Mouse (Mus musculus) embryonic facial prominence, embryonic 12.5 days (tissue): ENCODE measurements around the gene Sec24d. TPM values are rescaled to one million over a fixed set of nuclear protein-coding genes. Genes with fewer than 3 reads are reported as not detected.
"Not testable (repeated sequence)": the region's sequence is repeated elsewhere in the genome, so short reads cannot be mapped to it uniquely, and the experiment has no call there.

Source experiments
- ATAC-seq: fragments of 200-750 bp; cut with Nextera tagmentation; 2 replicates; pipeline ENCODE4 v1.8.0; 2017; ENCODE audit not compliant: insufficient number of reproducible peaks, insufficient read depth, low FRiP score, low TSS enrichment
- H3K27ac ChIP-seq: fragments of 300-500 bp; sonication (generic); 2 replicates; pipeline ENCODE4 v1.5.1; 2016; ENCODE audit warnings: mild to moderate bottlenecking
- H3K27me3 ChIP-seq: fragments of 300-500 bp; sonication (generic); 2 replicates; pipeline ENCODE4 v1.6.1; 2016; ENCODE audit warnings: mild to moderate bottlenecking, moderate library complexity
- H3K36me3 ChIP-seq: fragments of 300-500 bp; sonication (generic); 2 replicates; pipeline ENCODE4 v1.6.1; 2016; ENCODE audit warnings: mild to moderate bottlenecking
- H3K4me1 ChIP-seq: fragments of 300-500 bp; sonication (generic); 2 replicates; pipeline ENCODE4 v1.6.1; 2016
- H3K4me2 ChIP-seq: fragments of 300-500 bp; sonication (generic); replicated peaks from 2 replicates; pipeline ENCODE4 v1.6.1; 2016; ENCODE audit warnings: mild to moderate bottlenecking, moderate library complexity
- H3K4me3 ChIP-seq: fragments of 300-500 bp; sonication (generic); 2 replicates; pipeline ENCODE4 v1.5.1; 2016; ENCODE audit warnings: mild to moderate bottlenecking
- H3K9ac ChIP-seq: fragments of 300-500 bp; sonication (generic); 2 replicates; pipeline ENCODE4 v1.6.1; 2016; ENCODE audit warnings: mild to moderate bottlenecking, moderate library complexity
- H3K9me3 ChIP-seq: fragments of 300-500 bp; sonication (generic); 2 replicates; pipeline ENCODE4 v1.6.1; 2016; ENCODE audit warnings: mild to moderate bottlenecking, moderate library complexity
- WGBS: fragments of 180-500 bp; shearing (Covaris S2); methylation state at CpG from one replicate; pipeline ENCODE4 v1.1.7; 2016; 5-methylcytosine and 5-hydroxymethylcytosine counted together
- polyA plus RNA-seq: library from polyadenylated mRNA; unstranded; fragments of >200 nt; fragmentation: Nextera tagmentation; extraction: Ambion mirVana; gene quantifications from 2 replicates; pipeline ENCODE4 v1.2.1, GENCODE M21; 2016

Gene Sec24d
- polyA plus RNA-seq, 1 experiment from 2014 or later = 62.6 TPM

DNA sequence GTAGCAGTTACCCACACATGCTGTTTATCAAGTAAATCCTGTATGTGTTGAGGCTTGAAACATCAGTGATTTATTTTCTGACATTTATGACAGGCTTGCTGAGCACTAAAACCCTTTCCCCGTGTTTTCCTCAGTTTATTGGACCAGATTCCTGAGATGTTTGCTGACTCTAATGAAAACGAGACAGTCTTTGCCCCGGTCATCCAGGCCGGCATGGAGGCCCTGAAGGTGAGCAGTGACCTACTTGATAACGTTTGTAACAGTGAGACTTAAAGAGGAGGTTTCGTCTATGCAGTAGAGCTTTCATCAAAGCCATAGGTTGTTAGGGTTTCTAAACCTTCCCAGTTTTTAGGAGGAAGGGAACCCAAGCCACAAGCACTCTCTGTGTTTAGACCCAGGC lies 76.4 kb downstream of the Sec24d start:
- 74% methylated on average over 6 of the region's 6 CpGs for WGBS
- H3K9me3 ChIP-seq = no peaks in the 10 kb centered on the region

DNA sequence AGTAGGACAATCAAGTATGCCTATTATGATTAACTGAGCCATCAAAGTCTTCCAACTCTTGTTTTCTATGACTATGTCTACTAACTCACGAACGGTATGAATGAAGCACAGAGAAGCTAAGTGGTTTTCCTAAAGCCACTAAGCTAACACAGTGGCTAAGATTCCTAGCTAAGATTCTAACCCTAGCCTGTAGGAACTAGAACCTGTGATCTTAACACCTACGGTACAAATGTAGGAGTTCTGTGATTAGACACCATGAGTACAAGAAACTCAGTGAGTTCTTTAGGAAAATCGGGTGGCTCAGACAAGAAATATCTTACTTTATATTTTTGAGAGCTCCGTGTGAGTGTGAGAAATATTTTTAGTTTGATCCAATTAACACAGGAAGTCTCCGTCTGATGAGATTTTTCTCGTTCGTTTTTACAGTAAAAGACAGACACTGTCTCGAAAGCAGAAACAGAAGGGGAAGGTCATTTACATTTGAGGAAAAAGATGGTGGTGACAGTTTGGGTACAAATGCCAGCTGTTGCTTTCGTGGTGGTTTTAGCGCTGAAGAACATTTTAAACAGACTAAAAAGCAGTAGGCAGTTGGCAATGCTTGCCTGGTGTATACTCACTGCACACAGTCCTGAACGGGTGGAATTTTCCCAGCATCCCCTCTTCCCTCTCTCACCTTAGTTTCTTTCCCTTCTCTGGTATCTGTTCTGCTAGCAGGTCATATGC lies 81.0 kb downstream of the Sec24d start:
- no peak overlapping the region for H3K27ac ChIP-seq
- no peaks in the 10 kb centered on the region for H3K27me3 ChIP-seq
- no peaks in the 10 kb centered on the region for H3K4me1 ChIP-seq
- no peak overlapping the region for H3K4me2 ChIP-seq
- H3K9me3 ChIP-seq = no peaks in the 10 kb centered on the region
- no peak overlapping the region for H3K9ac ChIP-seq
- peaks cover 24% of the 10 kb centered on the region for H3K36me3 ChIP-seq
- no peak overlapping the region for H3K4me3 ChIP-seq
- WGBS = 84% methylated on average over 12 of the region's 12 CpGs
- ATAC-seq = no peak

More for the DNA sequence above, 76.4 kb downstream of the Sec24d start:
- no peak for ATAC-seq
- Histone ChIP-seq H3K4me1 (no peaks in the 10 kb centered on the region), H3K27me3 (no peaks in the 10 kb centered on the region), H3K4me3 (no peak overlapping the region), H3K36me3 (peaks cover 22% of the 10 kb centered on the region), H3K4me2 (no peak overlapping the region), H3K27ac (no peak overlapping the region), H3K9ac (no peak overlapping the region)

DNA sequence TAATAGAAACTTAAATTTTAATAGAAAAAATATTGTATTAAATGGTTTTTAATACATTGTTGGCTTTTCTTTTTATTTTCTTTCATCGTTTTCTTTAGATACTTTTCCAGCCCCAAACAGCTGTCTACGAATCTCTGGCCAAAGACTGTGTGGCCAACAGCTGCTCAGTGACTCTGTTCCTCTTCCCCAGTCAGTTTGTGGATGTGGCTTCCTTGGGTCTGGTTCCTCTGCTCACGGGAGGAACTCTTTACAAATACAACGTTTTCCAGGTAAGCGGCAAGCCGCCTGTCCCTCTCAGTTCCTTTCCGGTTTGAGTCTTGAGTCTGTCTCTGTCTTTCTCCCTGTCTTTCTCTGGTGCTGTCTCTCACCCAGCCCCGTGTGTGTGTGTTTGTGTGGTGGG lies 83.3 kb downstream of the Sec24d start:
- Histone ChIP-seq H3K36me3 (peaks cover 34% of the 10 kb centered on the region), H3K27ac (no peak overlapping the region), H3K27me3 (no peaks in the 10 kb centered on the region), H3K4me2 (no peak overlapping the region), H3K4me1 (no peaks in the 10 kb centered on the region), H3K9me3 (no peaks in the 10 kb centered on the region), H3K9ac (no peak overlapping the region), H3K4me3 (no peak overlapping the region)
- no peak for ATAC-seq
- 82% methylated on average over 8 of the region's 8 CpGs for WGBS

DNA sequence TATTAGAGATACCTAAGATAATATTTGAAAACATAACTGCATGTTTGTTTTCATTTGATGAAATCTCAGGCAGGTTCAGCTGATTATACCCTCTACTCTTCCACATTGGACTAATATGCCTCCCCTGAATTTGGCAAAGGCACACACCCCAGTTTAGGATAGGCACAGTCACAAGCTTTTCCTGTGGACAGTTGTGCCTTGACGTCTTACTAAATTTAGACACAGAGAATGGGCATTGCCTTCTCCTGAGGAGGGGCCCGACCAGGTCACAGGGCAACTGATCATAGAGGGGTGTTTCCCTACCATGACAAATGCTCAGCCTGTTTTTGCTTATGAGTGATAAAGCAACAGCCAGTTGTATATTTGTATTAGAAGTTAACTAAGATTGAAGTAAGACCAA lies 84.3 kb downstream of the Sec24d start:
- Histone ChIP-seq H3K27ac (no peak overlapping the region), H3K4me1 (no peaks in the 10 kb centered on the region), H3K27me3 (no peaks in the 10 kb centered on the region), H3K9me3 (no peaks in the 10 kb centered on the region), H3K36me3 (peaks cover 34% of the 10 kb centered on the region), H3K9ac (no peak overlapping the region), H3K4me2 (no peak overlapping the region), H3K4me3 (no peak overlapping the region)
- WGBS = 78% methylated on average over 2 of the region's 2 CpGs
- ATAC-seq = no peak

DNA sequence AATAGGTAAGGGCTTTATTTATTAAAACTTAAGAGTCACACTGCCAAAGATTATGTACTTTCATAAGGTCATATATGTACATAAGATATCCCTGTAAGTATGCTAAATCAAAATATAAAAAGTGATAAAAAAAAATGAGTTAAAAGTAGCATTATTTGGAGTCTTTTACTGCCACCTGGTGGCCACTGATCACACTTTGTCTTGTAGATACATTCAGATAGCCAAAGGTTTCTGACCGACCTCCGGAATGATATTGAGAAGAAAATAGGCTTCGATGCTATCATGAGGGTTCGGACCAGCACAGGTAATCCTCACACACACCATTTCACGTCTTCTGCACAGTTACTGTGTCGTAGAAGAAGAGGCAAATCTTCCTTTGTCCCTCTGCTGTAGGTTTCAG lies 85.9 kb downstream of the Sec24d start:
- H3K27me3 ChIP-seq = no peaks in the 10 kb centered on the region
- no peak overlapping the region for H3K9ac ChIP-seq
- no peak for ATAC-seq
- no peak overlapping the region for H3K4me3 ChIP-seq
- H3K27ac ChIP-seq = no peak overlapping the region
- 67% methylated on average over 6 of the region's 6 CpGs for WGBS
- no peaks in the 10 kb centered on the region for H3K9me3 ChIP-seq
- H3K4me1 ChIP-seq = no peaks in the 10 kb centered on the region
- peaks cover 38% of the 10 kb centered on the region; the same call in 1 of the 2 replicates for H3K36me3 ChIP-seq
- no peak overlapping the region for H3K4me2 ChIP-seq

DNA sequence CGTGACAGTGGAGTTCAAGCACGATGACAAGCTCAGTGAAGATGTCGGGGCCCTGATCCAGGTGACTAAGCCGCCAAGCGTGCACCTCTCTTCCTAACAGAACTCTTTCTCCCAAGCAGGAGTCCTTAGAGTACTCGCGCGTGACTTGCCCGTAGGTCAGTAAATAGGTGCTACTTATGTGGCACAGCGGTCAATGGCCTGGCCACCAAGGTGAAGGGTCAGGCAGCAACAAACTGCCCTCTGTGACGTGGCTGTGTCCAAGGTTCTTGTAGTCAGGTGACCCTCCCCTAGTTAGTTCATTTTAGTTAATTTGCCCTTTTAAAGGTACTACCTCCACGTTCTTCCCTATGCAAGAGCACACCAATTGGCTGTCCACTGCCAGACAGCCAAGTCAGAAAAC lies 86.4 kb downstream of the Sec24d start:
- H3K9ac ChIP-seq = no peak overlapping the region

DNA sequence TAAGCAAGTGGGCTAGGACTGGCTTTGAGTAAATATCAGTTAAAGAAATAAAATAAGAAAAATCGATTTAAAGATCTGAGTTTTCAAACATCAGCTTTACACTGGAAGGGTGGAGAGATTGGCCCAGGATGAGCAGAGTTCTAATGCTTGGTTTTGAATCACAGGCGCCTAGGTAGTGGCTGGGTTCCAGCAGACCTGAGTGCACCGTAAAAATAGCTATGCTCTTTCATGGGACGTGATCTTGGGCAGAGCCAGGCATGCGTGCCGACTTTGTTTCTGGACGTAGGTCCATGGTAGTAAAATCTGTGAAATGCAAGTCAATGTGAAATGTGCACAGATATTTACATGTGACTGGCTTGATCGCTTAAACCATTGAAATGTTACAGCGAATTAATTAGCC lies 87.1 kb downstream of the Sec24d start:
- no peak overlapping the region for H3K4me3 ChIP-seq
- H3K9ac ChIP-seq = no peak overlapping the region
- H3K4me1 ChIP-seq = no peaks in the 10 kb centered on the region
- no peaks in the 10 kb centered on the region for H3K9me3 ChIP-seq
- H3K4me2 ChIP-seq = no peak overlapping the region
- H3K27ac ChIP-seq = no peak overlapping the region
- WGBS = 92% methylated on average over 9 of the region's 9 CpGs
- ATAC-seq = no peak
- no peaks in the 10 kb centered on the region for H3K27me3 ChIP-seq
- H3K36me3 ChIP-seq = peaks cover 47% of the 10 kb centered on the region

More for the DNA sequence above, 86.4 kb downstream of the Sec24d start:
- H3K27me3 ChIP-seq = no peaks in the 10 kb centered on the region
- H3K4me2 ChIP-seq = no peak overlapping the region
- H3K4me3 ChIP-seq = no peak overlapping the region
- H3K27ac ChIP-seq = no peak overlapping the region
- no peaks in the 10 kb centered on the region for H3K9me3 ChIP-seq
- WGBS = 89% methylated on average over 12 of the region's 12 CpGs
- H3K4me1 ChIP-seq = no peaks in the 10 kb centered on the region
- no peak for ATAC-seq
- peaks cover 43% of the 10 kb centered on the region; the same call in 1 of the 2 replicates for H3K36me3 ChIP-seq

DNA sequence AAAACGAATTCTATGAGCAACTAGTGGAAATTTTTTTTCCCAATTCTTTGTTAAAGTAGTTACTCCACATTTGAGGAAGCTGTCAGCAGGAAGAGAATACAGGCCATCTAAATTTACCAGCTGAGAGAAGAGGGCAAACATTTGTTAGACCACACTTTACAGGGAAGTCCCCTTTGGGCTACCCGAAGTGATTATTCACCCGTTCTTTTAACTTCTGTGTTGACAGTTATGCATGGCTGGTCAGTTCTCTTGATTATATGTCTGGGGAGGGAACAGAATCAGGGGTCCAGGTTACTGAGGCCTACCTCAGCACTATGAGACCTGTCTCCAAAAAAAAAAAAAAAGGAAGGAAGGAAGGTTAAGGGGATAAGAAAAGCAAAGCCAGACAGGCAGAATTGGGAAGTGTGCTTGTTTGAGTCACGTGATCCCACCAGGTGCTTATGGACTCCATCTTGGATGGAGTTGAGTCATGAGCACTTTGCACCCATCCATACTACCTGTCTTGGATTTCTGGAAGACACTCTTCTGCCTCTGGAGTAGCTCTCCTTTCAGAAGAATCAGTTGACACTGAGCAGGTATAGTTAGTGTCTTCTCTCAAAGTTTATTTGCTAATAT lies 89.2 kb downstream of the Sec24d start:
- H3K9ac ChIP-seq = no peak overlapping the region
- no peak overlapping the region for H3K4me2 ChIP-seq
- no peaks in the 10 kb centered on the region for H3K27me3 ChIP-seq
- peaks cover 49% of the 10 kb centered on the region for H3K36me3 ChIP-seq
- H3K4me3 ChIP-seq = no peak overlapping the region
- H3K4me1 ChIP-seq = no peaks in the 10 kb centered on the region
- no peak overlapping the region for H3K27ac ChIP-seq
- no peaks in the 10 kb centered on the region for H3K9me3 ChIP-seq
- 84% methylated on average over 4 of the region's 4 CpGs for WGBS
- no peak for ATAC-seq

DNA sequence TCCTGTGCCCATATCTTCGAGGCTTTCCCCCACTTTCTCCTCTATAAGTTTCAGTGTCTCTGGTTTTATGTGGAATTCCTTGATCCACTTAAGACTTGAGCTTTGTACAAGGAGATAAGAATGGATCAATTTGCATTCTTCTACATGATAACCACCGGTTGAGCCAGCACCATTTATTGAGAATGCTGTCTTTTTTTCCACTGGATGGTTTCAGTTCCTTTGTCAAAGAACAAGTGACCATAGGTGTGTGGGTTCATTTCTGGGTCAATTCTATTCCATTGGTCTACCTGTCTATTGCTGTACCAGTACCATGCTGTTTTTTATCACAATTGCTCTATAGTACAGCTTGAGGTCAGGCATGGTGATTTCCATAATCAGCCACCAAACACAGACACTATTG lies 99.6 kb downstream of the Sec24d start:
- H3K9ac ChIP-seq, ATAC-seq, H3K27me3 ChIP-seq, H3K27ac ChIP-seq, H3K4me3 ChIP-seq, H3K4me2 ChIP-seq, H3K9me3 ChIP-seq, H3K4me1 ChIP-seq: not testable (repeated sequence)
- H3K36me3 ChIP-seq = peaks cover 45% of the 10 kb centered on the region
- WGBS = 84% methylated on average over 2 of the region's 2 CpGs

DNA sequence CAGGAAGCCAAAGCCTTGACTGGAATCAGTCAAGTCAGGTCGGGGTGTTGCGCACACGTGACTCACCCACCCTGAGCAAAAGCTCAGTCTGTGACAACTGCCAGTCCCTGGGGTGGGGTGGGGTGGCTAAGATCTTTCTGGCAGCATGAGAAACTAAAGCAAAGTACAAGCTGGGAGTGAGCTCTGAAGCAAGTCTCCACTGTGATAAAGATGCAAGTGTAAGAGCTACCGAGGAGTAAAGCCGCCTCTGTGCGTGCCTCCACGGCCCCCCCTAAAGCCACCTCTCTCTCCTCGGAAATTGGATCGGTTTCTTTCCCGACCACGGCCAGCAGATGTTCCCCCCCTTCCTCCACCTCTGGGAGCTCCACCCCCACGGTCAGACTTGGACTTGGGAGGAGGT lies 101.9 kb downstream of the Sec24d start:
- Histone ChIP-seq H3K36me3 (peaks cover 33% of the 10 kb centered on the region), H3K27ac (no peak overlapping the region), H3K4me3 (no peak overlapping the region), H3K27me3 (no peaks in the 10 kb centered on the region), H3K4me2 (no peak overlapping the region), H3K9ac (no peak overlapping the region), H3K4me1 (no peaks in the 10 kb centered on the region), H3K9me3 (no peaks in the 10 kb centered on the region)
- no peak for ATAC-seq
- WGBS = 87% methylated on average over 12 of the region's 12 CpGs

DNA sequence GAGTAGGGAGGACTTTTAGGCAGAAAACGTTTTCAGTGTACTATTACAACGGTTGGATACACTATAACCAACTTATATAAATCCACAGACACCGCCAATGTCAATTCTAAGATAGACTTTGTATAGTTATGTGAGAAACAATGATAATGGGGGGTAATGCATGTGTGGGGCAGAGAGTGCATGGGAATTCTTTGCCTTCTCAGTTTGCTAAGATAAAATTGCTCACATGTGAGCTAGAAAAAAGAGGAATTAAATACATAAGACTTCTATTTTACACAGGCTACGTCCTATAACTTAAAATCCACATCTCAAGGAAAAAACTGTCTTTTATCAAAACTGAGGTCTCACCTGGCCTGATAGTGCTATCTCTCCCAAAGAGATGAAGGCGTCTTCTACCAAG lies 103.7 kb downstream of the Sec24d start:
- Histone ChIP-seq H3K4me1 (no peaks in the 10 kb centered on the region), H3K27me3 (no peaks in the 10 kb centered on the region), H3K4me3 (no peak overlapping the region), H3K4me2 (no peak overlapping the region), H3K27ac (no peak overlapping the region), H3K9me3 (no peaks in the 10 kb centered on the region), H3K9ac (no peak overlapping the region), H3K36me3 (peaks cover 43% of the 10 kb centered on the region)
- ATAC-seq = no peak
- 89% methylated on average over 5 of the region's 5 CpGs for WGBS

DNA sequence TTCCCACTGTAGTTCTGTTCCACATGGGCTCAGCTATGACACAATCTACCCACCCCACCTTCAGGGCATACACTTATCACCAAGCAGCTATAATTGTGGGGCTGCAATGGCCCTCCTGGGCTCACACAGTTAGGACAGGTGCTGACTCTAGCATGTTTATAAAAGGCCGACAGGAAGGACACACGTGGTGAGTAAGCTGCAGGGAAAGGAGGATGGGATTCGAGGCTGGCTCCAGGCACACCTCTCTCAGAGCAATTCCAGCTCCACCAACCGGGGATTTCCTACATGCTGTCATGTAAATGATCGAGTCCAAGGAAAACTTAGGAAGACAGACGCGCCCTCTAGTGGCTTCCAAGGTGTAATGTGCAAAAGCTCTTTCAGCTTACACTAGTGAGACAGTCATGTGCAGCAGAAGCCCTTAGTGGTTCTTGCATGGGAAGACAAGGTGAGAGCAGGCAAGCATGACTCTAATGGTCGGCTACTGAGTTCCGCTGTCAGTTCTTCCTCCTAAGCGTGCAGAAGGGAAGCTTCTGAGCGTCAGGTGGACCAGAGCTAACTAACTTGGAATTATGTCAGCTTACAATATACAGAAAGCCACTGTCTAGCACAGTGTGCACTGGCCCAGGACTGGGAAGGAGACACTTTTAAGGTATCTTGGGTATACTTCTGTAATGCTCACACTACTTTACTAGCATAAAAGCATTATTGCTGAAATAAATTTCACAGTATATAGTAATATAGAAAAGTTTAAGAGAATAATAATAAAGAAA lies 104.7 kb downstream of the Sec24d start:
- Histone ChIP-seq H3K4me1 (no peaks in the 10 kb centered on the region), H3K9ac (no peak overlapping the region), H3K27me3 (no peaks in the 10 kb centered on the region), H3K27ac (no peak overlapping the region), H3K4me3 (no peak overlapping the region), H3K36me3 (peaks cover 45% of the 10 kb centered on the region), H3K9me3 (no peaks in the 10 kb centered on the region), H3K4me2 (no peak overlapping the region)
- WGBS = 36% methylated on average over 11 of the region's 11 CpGs
- ATAC-seq = 0 out of 2 replicates have a peak, but pooled peaks have one; percentile 47
